Comparison of ENCODE assay signal across 9 mouse cellular contexts in genomic region chr3:141831135-141831534, GRCm38 (mm10).
DNase-seq lines count a peak whose midpoint lies in the region; ATAC-seq and TF ChIP-seq lines count a peak whose summit lies in the region.
"Had no signal": no experiment of that assay in that cellular context is flagged by ENCODE, and none has a peak within 500 bp of the region (broad histone marks: within the 10 kb centered on the region; RNA-seq: fewer than 3 reads in every experiment).

No protein-coding gene starts in this region.

- TF ChIP-seq CTCF in heart, adult 2 months (IDR thresholded peaks at IDR 0.05) = peak; percentile 69

- intact Hi-C loops in heart, adult 2 months (cut with DNase I) = no loop called here

- no peaks in the 10 kb centered on the region for H3K4me1 ChIP-seq in heart, adult 2 months (ENCODE audit: control insufficient read depth, insufficient read depth, low read length)
- H3K4me1 ChIP-seq in heart, embryonic 11.5 days (ENCODE audit: control insufficient read depth, insufficient read depth, low read length) = no peaks in the 10 kb centered on the region
- H3K4me1 ChIP-seq in hindbrain, embryonic 15.5 days (replicated peaks) = no peaks in the 10 kb centered on the region
- H3K4me1 ChIP-seq in midbrain, embryonic 12.5 days = no peaks in the 10 kb centered on the region
- H3K4me1 ChIP-seq: limb, embryonic 15.5 days had no signal

- H3K4me2 ChIP-seq in heart, embryonic 11.5 days = no peak overlapping the region
- H3K4me2 ChIP-seq in hindbrain, embryonic 15.5 days = no peak overlapping the region
- H3K4me2 ChIP-seq in midbrain, embryonic 12.5 days (replicated peaks) = no peak overlapping the region
- H3K4me2 ChIP-seq: limb, embryonic 15.5 days had no signal

- no peak for ATAC-seq in heart, embryonic 11.5 days (replicated peaks; ENCODE audit: insufficient number of reproducible peaks, low FRiP score, low TSS enrichment)
- peak; percentile 56; the same call in 1 of the 2 replicates for ATAC-seq in hindbrain, embryonic 15.5 days (ENCODE audit: low FRiP score, low read depth)
- peak; percentile 87 for ATAC-seq in midbrain, embryonic 12.5 days (ENCODE audit: low FRiP score, low read depth)

- DNase-seq in heart, adult 2 months = no peak
- peak; percentile 58 for DNase-seq in NIH3T3 (ENCODE audit: low read depth)
- peak; percentile 79 for DNase-seq in embryo, embryonic 10.5 days (ENCODE audit: low spot score)
- peak; percentile 45 to 69 for DNase-seq in layer of hippocampus, postnatal 36 days
- DNase-seq in spleen, adult 12 weeks (ENCODE audit: low spot score) = no peak

- H3K36me3 ChIP-seq in heart, adult 2 months (ENCODE audit: control insufficient read depth, insufficient read depth, low read length) = no peaks in the 10 kb centered on the region
- no peaks in the 10 kb centered on the region for H3K36me3 ChIP-seq in heart, embryonic 11.5 days (ENCODE audit: control insufficient read depth, insufficient read depth, low read length)
- peaks cover 9% of the 10 kb centered on the region for H3K36me3 ChIP-seq in hindbrain, embryonic 15.5 days
- H3K36me3 ChIP-seq in midbrain, embryonic 12.5 days = 0 out of 2 replicates have a peak, but pooled peaks cover 2% of the 10 kb centered on the region

- H3K27me3 ChIP-seq in heart, adult 2 months (ENCODE audit: control insufficient read depth, insufficient read depth, low read length) = no peaks in the 10 kb centered on the region
- H3K27me3 ChIP-seq in heart, embryonic 11.5 days (ENCODE audit: control insufficient read depth, insufficient read depth, low read length) = no peaks in the 10 kb centered on the region
- no peaks in the 10 kb centered on the region for H3K27me3 ChIP-seq in hindbrain, embryonic 15.5 days
- no peaks in the 10 kb centered on the region for H3K27me3 ChIP-seq in midbrain, embryonic 12.5 days
- H3K27me3 ChIP-seq: limb, embryonic 15.5 days had no signal

- H3K9ac ChIP-seq in heart, adult 2 months (ENCODE audit: low read depth, low read length) = no peak overlapping the region
- no peak overlapping the region for H3K9ac ChIP-seq in heart, embryonic 11.5 days (ENCODE audit: low read depth, low read length)
- H3K9ac ChIP-seq in hindbrain, embryonic 15.5 days = no peak overlapping the region
- H3K9ac ChIP-seq in midbrain, embryonic 12.5 days (replicated peaks) = no peak overlapping the region
- H3K9ac ChIP-seq: limb, embryonic 15.5 days had no signal

- H3K4me3 ChIP-seq in heart, adult 2 months = no peak overlapping the region
- H3K4me3 ChIP-seq in heart, embryonic 11.5 days (ENCODE audit: low read depth, low read length) = no peak overlapping the region
- H3K4me3 ChIP-seq in hindbrain, embryonic 15.5 days = no peak overlapping the region
- H3K4me3 ChIP-seq in midbrain, embryonic 12.5 days = no peak overlapping the region
- H3K4me3 ChIP-seq: limb, embryonic 15.5 days had no signal

- H3K79me2 ChIP-seq in heart, adult 2 months (replicated peaks; ENCODE audit: control insufficient read depth, insufficient read depth, low read length) = no peaks in the 10 kb centered on the region

- 16% methylated on average over 3 of the region's 3 CpGs for WGBS in heart, adult 2 months
- WGBS in heart, embryonic 11.5 days (ENCODE audit: insufficient replicate concordance) = 16% methylated on average over 3 of the region's 3 CpGs
- WGBS in hindbrain, embryonic 15.5 days = 21% methylated on average over 3 of the region's 3 CpGs
- WGBS in midbrain, embryonic 12.5 days = 18% methylated on average over 3 of the region's 3 CpGs

- no peaks in the 10 kb centered on the region for H3K9me3 ChIP-seq in heart, embryonic 11.5 days (replicated peaks; ENCODE audit: control insufficient read depth, low read length)
- H3K9me3 ChIP-seq in hindbrain, embryonic 15.5 days = no peaks in the 10 kb centered on the region
- no peaks in the 10 kb centered on the region for H3K9me3 ChIP-seq in midbrain, embryonic 12.5 days
- H3K9me3 ChIP-seq: limb, embryonic 15.5 days had no signal

- no peak for TF ChIP-seq POLR2A in heart, adult 2 months (IDR thresholded peaks at IDR 0.05; ENCODE audit: insufficient read depth, low read depth, low read length)

- TF ChIP-seq EP300 in heart, adult 2 months (IDR thresholded peaks at IDR 0.05; ENCODE audit: insufficient read depth, low read depth, low read length) = no peak

- no peak overlapping the region for H3K27ac ChIP-seq in heart, adult 2 months
- no peak overlapping the region for H3K27ac ChIP-seq in heart, embryonic 11.5 days (ENCODE audit: low read depth, low read length)
- no peak overlapping the region for H3K27ac ChIP-seq in hindbrain, embryonic 15.5 days (replicated peaks)
- no peak overlapping the region for H3K27ac ChIP-seq in midbrain, embryonic 12.5 days (replicated peaks)
- H3K27ac ChIP-seq: limb, embryonic 15.5 days had no signal

Comparison
In these comparisons a context has a peak if more than half of its experiments do, and no peak if none do; other contexts are left out.
1. DNase-seq: peak in NIH3T3 (single experiment), embryo, embryonic 10.5 days (single experiment) and layer of hippocampus, postnatal 36 days (2 of 2); none in heart, adult 2 months (0 of 2) and spleen, adult 12 weeks (single experiment).